Mouse (Mus musculus) intestine, embryonic 16.5 days (tissue): ENCODE results near the gene Cox14. TPM values are rescaled to one million over a fixed set of nuclear protein-coding genes. Genes with fewer than 3 reads are reported as not detected.

Experiments
- ATAC-seq: fragments of 200-750 bp; cut with Nextera tagmentation; 2 replicates; pipeline ENCODE4 v1.8.0; 2017; ENCODE audit warnings: moderate TSS enrichment, moderate library complexity
- H3K27ac ChIP-seq: fragments of 300-500 bp; sonication (generic); 2 replicates; pipeline ENCODE4 v1.5.1; 2014; ENCODE audit warnings: mild to moderate bottlenecking, low read length
- H3K27me3 ChIP-seq: fragments of 300-500 bp; sonication (generic); replicated peaks from 2 replicates; pipeline ENCODE4 v1.6.1; 2014; ENCODE audit warnings: low read length, control low read depth, mixed read lengths; ENCODE audit not compliant: control insufficient read depth, insufficient read depth
- H3K36me3 ChIP-seq: fragments of 300-500 bp; sonication (generic); 2 replicates; pipeline ENCODE4 v1.6.1; 2014; ENCODE audit warnings: low read length, control low read depth; ENCODE audit not compliant: control insufficient read depth, insufficient read depth
- H3K4me1 ChIP-seq: fragments of 300-500 bp; sonication (generic); 2 replicates; pipeline ENCODE4 v1.6.1; 2014; ENCODE audit warnings: low read length, control low read depth, mixed read lengths; ENCODE audit not compliant: control insufficient read depth, insufficient read depth
- H3K4me2 ChIP-seq: fragments of 300-500 bp; sonication (generic); 2 replicates; pipeline ENCODE4 v1.6.1; 2014; ENCODE audit warnings: low read depth, low read length, control low read depth
- H3K4me3 ChIP-seq: fragments of 300-500 bp; sonication (generic); 2 replicates; pipeline ENCODE4 v1.5.1; 2014; ENCODE audit warnings: mild to moderate bottlenecking, low read length
- H3K9ac ChIP-seq: fragments of 300-500 bp; sonication (generic); 2 replicates; pipeline ENCODE4 v1.6.1; 2014; ENCODE audit warnings: low read depth, low read length
- H3K9me3 ChIP-seq: fragments of 300-500 bp; sonication (generic); 2 replicates; pipeline ENCODE4 v1.6.1; 2016; ENCODE audit warnings: low read length, control low read depth; ENCODE audit not compliant: control insufficient read depth
- WGBS: fragments of 180-500 bp; shearing (Covaris S2); extraction: QIAGEN DNeasy Blood & Tissue Kit; methylation state at CpG from one replicate; pipeline ENCODE4 v1.1.7; 2014; 5-methylcytosine and 5-hydroxymethylcytosine counted together
- polyA plus RNA-seq: library from polyadenylated mRNA; unstranded; fragments of >200 nt; fragmentation: Nextera tagmentation; extraction: Ambion mirVana; gene quantifications from 2 replicates; pipeline ENCODE4 v1.2.1, GENCODE M21; 2015

Cox14 gene
- 249 and 253 TPM in 2 replicates for polyA plus RNA-seq

DNA sequence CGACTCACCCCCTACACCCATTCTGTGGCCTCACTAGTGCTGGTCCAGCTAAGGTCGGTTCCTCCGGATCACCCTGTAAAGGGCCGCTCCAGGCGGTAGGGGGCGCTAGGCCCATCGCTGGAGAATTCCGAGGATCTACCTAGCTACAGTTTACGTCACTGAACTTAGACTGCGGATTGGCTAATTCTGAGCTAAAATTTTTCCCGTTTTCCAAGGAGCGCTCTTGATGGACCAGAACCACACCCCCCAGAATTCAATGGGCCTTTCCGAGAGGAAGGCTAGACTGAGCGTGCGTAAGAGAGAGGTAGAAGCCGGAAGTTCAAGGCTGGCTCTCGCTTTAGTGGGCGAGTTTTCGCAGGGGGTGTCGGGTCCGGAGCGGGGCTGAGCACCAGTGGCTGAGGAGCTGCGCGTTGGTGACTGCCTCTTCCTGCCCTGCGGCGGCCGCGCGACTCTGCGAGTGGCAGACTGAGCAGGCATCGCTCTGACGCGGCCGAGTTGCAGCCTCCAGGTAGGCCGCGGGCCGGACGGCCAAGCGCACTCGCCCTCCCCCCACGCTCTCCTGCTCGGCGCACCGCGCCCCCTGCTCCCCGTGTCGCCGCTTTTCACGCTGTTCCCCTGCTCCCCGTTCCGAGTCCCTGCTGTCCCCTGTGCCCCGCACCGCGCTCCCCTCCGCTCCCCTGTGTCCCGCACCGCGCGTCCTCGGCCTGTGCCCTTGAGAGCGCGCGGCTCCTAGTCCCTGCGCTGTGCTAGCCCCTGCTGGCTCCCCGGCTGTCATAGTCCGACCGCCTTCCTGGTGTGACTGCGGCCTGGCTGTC, at the start of gene Cox14:
Cox14 (plus strand) TSS at position 278 of the 815 bp plus-strand sequence.
- H3K4me1 ChIP-seq, result peaks cover 25% of the 10 kb centered on the region

DNA sequence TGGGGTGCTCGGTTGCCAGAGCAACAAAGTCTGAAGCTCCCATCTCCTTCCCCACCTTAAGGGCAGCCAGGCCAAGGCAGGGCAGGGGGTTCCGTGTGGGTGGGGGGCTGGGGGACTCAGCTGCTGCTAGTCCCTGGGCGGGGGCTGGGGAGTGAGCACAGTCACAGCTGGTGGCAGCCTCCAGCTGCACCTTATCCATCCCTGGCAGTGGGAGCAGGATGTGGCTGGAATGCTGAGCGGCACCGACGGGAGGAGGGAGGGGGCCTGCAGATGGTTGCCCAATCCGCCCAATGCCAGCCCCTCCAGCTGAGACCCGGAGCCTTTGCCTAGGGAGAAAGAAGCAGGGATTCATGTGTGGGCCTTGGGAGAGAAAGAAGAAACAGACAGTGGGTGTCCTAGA, 48.3 kb upstream of the Cox14 start:
- H3K4me2 ChIP-seq, result no peak overlapping the region

More for the DNA sequence above, at the start of gene Cox14:
- peak within 1 kb of the TSS; percentile 98 for H3K4me3 ChIP-seq
- 0 out of 2 replicates have a peak, but pooled peaks cover 2% of the 10 kb centered on the region for H3K9me3 ChIP-seq
- H3K27me3 ChIP-seq, result no peaks in the 10 kb centered on the region
- WGBS, result under 1% methylated on average over 68 of the region's 68 CpGs
- H3K9ac ChIP-seq, result peak within 1 kb of the TSS; percentile 97
- peak within 1 kb of the TSS; percentile 94 for H3K27ac ChIP-seq
- ATAC-seq, result peak; percentile 92
- H3K36me3 ChIP-seq, result peaks cover 12% of the 10 kb centered on the region
- peak within 1 kb of the TSS; percentile 86 for H3K4me2 ChIP-seq

GRCm38 (mm10) chr15:99678063-99678800, 47.2 kb upstream of the Cox14 start:
- WGBS, result 12% methylated on average over 13 of the region's 13 CpGs
- no peak overlapping the region for H3K9ac ChIP-seq
- no peak overlapping the region for H3K27ac ChIP-seq
- no peaks in the 10 kb centered on the region for H3K36me3 ChIP-seq
- H3K4me3 ChIP-seq, result no peak overlapping the region
- no peak overlapping the region for H3K4me2 ChIP-seq
- no peaks in the 10 kb centered on the region for H3K9me3 ChIP-seq
- H3K4me1 ChIP-seq, result 0 out of 2 replicates have a peak, but pooled peaks cover 2% of the 10 kb centered on the region
- H3K27me3 ChIP-seq, result peaks cover 3% of the 10 kb centered on the region; the same call in 1 of the 2 replicates
- 0 out of 2 replicates have a peak, but pooled peaks have one; percentile 50 for ATAC-seq

More for the DNA sequence above, 48.3 kb upstream of the Cox14 start:
- Histone ChIP-seq H3K4me3 (no peak overlapping the region), H3K4me1 (0 out of 2 replicates have a peak, but pooled peaks cover 2% of the 10 kb centered on the region), H3K9me3 (no peaks in the 10 kb centered on the region), H3K27ac (no peak overlapping the region), H3K27me3 (peaks cover 9% of the 10 kb centered on the region), H3K9ac (no peak overlapping the region), H3K36me3 (no peaks in the 10 kb centered on the region)
- no peak for ATAC-seq
- 42% methylated on average over 8 of the region's 8 CpGs for WGBS

- no peaks in the 10 kb centered on the region for H3K36me3 ChIP-seq
- H3K4me2 ChIP-seq, result no peak overlapping the region
- no peak overlapping the region for H3K9ac ChIP-seq
- H3K4me3 ChIP-seq, result no peak overlapping the region
- H3K27me3 ChIP-seq, result no peaks in the 10 kb centered on the region
- ATAC-seq, result no peak
- H3K27ac ChIP-seq, result no peak overlapping the region
- 66% methylated on average over 7 of the region's 7 CpGs for WGBS
- H3K9me3 ChIP-seq, result no peaks in the 10 kb centered on the region
- 0 out of 2 replicates have a peak, but pooled peaks cover 2% of the 10 kb centered on the region for H3K4me1 ChIP-seq
These were observed 46.4 kb upstream of the Cox14 start for GRCm38 (mm10) chr15:99679008-99679407.

DNA sequence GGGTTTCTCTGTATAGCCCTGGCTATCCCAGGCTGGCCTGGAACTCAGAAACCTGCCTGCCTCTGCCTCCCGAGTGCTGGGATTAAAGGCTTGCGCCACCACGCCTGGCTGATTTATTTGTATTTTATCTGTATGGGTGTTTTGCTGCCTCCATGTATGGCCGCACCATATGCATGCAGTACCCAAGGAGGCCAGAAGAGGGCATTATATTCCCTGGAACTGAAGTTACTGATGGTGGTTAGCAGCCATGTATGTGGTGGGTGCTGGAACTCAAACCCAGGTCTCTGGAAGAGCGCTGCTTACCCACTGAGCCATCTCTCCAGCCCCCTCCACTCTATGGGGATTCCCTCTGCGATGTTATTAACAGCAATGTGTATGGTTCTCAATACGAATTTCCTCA, 42.5 kb upstream of the Cox14 start:
- no peak for ATAC-seq
- no peak overlapping the region for H3K9ac ChIP-seq
- no peaks in the 10 kb centered on the region for H3K27me3 ChIP-seq
- no peaks in the 10 kb centered on the region for H3K36me3 ChIP-seq
- no peaks in the 10 kb centered on the region for H3K9me3 ChIP-seq
- H3K4me3 ChIP-seq, result no peak overlapping the region
- no peak overlapping the region for H3K4me2 ChIP-seq
- H3K4me1 ChIP-seq, result 0 out of 2 replicates have a peak, but pooled peaks cover 2% of the 10 kb centered on the region
- H3K27ac ChIP-seq, result no peak overlapping the region
- 87% methylated on average over 7 of the region's 7 CpGs for WGBS

GRCm38 (mm10) chr15:99684156-99684555, 41.3 kb upstream of the Cox14 start:
- ATAC-seq, result no peak
- Histone ChIP-seq H3K4me3 (no peak overlapping the region), H3K4me1 (no peaks in the 10 kb centered on the region), H3K27ac (no peak overlapping the region), H3K9me3 (no peaks in the 10 kb centered on the region), H3K9ac (no peak overlapping the region), H3K36me3 (no peaks in the 10 kb centered on the region), H3K27me3 (no peaks in the 10 kb centered on the region), H3K4me2 (no peak overlapping the region)
- 92% methylated on average over 5 of the region's 5 CpGs for WGBS

GRCm38 (mm10) chr15:99688712-99689111, 36.7 kb upstream of the Cox14 start:
- Histone ChIP-seq H3K9me3 (no peaks in the 10 kb centered on the region), H3K9ac (0 out of 2 replicates have a peak overlapping the region, but pooled peaks have one; percentile 38), H3K4me3 (no peak overlapping the region), H3K27ac (no peak overlapping the region), H3K36me3 (no peaks in the 10 kb centered on the region), H3K4me1 (no peaks in the 10 kb centered on the region), H3K4me2 (no peak overlapping the region), H3K27me3 (peaks cover 7% of the 10 kb centered on the region)
- WGBS, result 2% methylated on average over 4 of the region's 4 CpGs
- ATAC-seq, result peak; percentile 56

GRCm38 (mm10) chr15:99690924-99691323, 34.5 kb upstream of the Cox14 start:
- no peaks in the 10 kb centered on the region for H3K4me1 ChIP-seq
- WGBS, result 23% methylated on average over 4 of the region's 4 CpGs
- peaks cover 7% of the 10 kb centered on the region for H3K27me3 ChIP-seq
- H3K4me3 ChIP-seq, result no peak overlapping the region
- no peak for ATAC-seq
- no peak overlapping the region for H3K4me2 ChIP-seq
- no peaks in the 10 kb centered on the region for H3K36me3 ChIP-seq
- no peaks in the 10 kb centered on the region for H3K9me3 ChIP-seq
- H3K9ac ChIP-seq, result no peak overlapping the region
- no peak overlapping the region for H3K27ac ChIP-seq

DNA sequence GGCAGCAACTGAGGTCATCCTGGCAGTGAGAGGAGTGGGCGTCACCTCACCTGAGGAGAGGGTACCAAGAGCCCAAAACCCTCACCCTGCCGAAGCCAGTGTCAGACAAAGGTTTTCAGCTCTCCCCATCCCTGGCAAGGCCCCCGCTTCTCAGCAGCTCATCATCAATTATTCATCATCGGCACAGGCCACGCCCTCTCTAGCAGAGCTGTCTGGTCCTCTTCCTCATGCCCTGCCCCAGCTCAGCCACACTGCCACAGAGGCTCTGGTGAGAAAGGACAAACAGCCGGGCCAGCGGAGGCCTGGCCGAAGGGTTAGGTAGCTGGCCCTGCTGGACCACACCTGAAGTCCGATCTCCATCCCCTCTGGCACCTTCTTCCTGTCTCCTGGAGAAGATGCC, 33.4 kb upstream of the Cox14 start:
- WGBS, result 44% methylated on average over 9 of the region's 9 CpGs
- ATAC-seq, result no peak
- no peaks in the 10 kb centered on the region for H3K9me3 ChIP-seq

More for the DNA sequence above, 33.4 kb upstream of the Cox14 start:
- no peaks in the 10 kb centered on the region for H3K4me1 ChIP-seq
- no peak overlapping the region for H3K27ac ChIP-seq
- H3K4me3 ChIP-seq, result no peak overlapping the region
- no peak overlapping the region for H3K9ac ChIP-seq
- no peak overlapping the region for H3K4me2 ChIP-seq
- peaks cover 7% of the 10 kb centered on the region for H3K27me3 ChIP-seq
- H3K36me3 ChIP-seq, result no peaks in the 10 kb centered on the region
